8 mouse cellular contexts compared by ENCODE assay signal in genomic region chr12:20614766-20615165, GRCm38 (mm10).
DNase-seq lines count a peak whose midpoint lies in the region.
"Not testable (repeated sequence)": the region's sequence is repeated elsewhere in the genome, so short reads cannot be mapped to it uniquely, and the experiment has no call there.

No protein-coding gene starts in this region.

- H3K4me1 ChIP-seq in hindbrain, embryonic 10.5 days (replicated peaks), result not testable (repeated sequence)

- H3K27ac ChIP-seq in hindbrain, embryonic 10.5 days, result not testable (repeated sequence)

- WGBS in hindbrain, embryonic 10.5 days, result 0% methylated on average over 30 of the region's 39 CpGs
- WGBS in large intestine, adult 2 months, result 3% methylated on average over 25 of the region's 39 CpGs

- DNase-seq in CD4-positive helper T cell, adult 2 months (ENCODE audit: low read depth, low spot score), result peak; percentile 61
- DNase-seq in cerebellum, postnatal 25 days, result peak; percentile 8 to 41
- peak; percentile 59 to 65 for DNase-seq in frontal cortex, postnatal 36 days (ENCODE audit: low spot score in 2 of 2)
- peak; percentile 76 for DNase-seq in hindbrain, embryonic 10.5 days (ENCODE audit: low spot score)
- DNase-seq in large intestine, adult 2 months (ENCODE audit: low read depth, low spot score), result peak; percentile 2
- DNase-seq in liver, result peak; percentile 71
- DNase-seq in natural killer cell, adult 2 months (ENCODE audit: low spot score in 2 of 2), result peak; percentile 3 to 18
- peak; percentile 44 to 64 for DNase-seq in spleen, postnatal 4 days (ENCODE audit: low spot score in 2 of 2)

- not testable (repeated sequence) for H3K27me3 ChIP-seq in hindbrain, embryonic 10.5 days (ENCODE audit: insufficient read depth, poor library complexity, severe bottlenecking)

- not testable (repeated sequence) for H3K9me3 ChIP-seq in hindbrain, embryonic 10.5 days

- H3K4me3 ChIP-seq in hindbrain, embryonic 10.5 days, result peak overlapping the region; percentile 51

- H3K36me3 ChIP-seq in hindbrain, embryonic 10.5 days, result not testable (repeated sequence)

Comparison
In these comparisons a context has a peak if more than half of its experiments do, and no peak if none do; other contexts are left out.
1. DNase-seq: peak in every context shown above with its lines; median percentile 76 in hindbrain, embryonic 10.5 days; 71 in liver; 62 in frontal cortex, postnatal 36 days; 61 in CD4-positive helper T cell, adult 2 months; 54 in spleen, postnatal 4 days; 24 in cerebellum, postnatal 25 days; 10 in natural killer cell, adult 2 months; 2 in large intestine, adult 2 months.